Mouse (Mus musculus): ENCODE data around the gene Tmem135.
"Not testable (repeated sequence)": the region's sequence is repeated elsewhere in the genome, so short reads cannot be mapped to it uniquely, and the experiment has no call there.

Tmem135 gene

DNA sequence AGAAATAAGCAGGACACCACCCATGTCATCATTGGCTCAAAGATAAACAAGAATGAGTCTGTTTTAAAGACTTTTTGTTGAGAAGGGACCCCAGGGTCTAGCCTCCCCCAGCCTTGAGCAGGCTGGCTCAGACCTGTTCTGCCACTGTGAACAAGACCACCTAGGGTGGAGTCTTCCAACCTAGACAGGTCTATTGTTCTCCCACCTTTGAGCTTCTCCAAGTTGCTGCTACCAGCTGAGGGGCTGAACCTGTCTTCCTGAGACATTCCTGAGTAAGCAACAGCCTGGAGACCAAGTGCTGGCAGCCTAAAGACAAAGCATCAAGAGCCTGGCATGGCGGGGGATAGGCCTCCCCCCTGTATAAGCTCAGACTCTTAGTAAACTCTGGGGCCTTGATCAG is 86.9 kb downstream of the Tmem135 start:
- not testable (repeated sequence) for DNase-seq

DNA sequence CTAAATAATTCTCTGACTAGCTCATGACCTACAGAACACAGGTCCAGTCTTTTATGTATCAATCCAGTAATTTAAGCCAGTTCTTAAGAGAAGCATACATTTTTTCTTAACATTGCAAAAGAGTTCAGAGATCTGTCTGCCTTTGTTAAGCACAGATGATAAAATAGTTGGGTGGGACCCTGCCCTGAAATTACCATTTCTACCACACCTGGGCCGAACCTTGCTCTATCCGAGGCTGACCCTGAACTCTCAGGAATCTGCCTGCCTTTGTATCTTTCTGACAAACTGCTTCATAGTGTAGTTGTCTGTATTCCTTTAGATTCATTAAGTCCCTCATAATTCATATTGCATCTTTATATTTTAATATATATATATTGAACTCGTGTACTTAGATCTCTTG is 87.9 kb downstream of the Tmem135 start:
- no peak for DNase-seq

DNA sequence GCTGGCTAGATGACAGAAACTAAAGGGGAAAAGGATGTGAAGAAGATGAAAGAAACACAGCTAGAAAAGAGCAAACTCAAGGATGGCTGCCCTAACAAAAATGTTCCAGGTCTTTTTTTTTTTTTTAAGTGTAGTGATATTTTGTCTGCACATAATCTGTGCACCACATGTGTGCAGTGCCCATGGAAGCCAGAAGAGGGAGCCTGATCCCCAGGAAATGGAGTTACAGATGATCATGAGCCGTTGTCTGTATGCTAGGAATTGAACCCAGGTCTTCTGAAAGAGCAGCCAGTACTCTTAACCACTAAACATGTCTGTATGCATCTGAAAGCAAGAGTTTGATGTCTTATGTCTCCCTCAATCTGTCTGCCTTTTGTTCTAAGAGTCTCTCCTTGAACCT is 92.5 kb downstream of the Tmem135 start:
- no peak for DNase-seq

DNA sequence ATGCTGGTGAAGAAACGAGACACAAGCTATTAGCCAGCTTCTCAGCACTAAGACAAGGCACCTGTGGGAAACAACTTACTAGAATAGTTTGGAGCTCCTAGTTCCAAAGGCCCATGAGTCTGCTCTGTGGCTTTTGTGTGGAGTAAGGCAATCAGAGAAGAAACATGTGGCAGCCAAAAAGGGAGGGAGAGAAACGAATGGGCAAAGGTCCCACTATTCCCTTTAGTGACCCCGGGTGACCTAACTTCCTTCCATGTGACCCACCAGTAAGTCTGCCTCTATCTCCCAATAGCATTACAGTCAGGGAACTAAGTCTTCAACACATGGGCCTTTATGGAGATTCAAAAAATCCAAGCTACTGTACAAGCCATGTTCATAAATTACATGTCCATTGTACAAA is 95.1 kb downstream of the Tmem135 start:
- DNase-seq: no peak

DNA sequence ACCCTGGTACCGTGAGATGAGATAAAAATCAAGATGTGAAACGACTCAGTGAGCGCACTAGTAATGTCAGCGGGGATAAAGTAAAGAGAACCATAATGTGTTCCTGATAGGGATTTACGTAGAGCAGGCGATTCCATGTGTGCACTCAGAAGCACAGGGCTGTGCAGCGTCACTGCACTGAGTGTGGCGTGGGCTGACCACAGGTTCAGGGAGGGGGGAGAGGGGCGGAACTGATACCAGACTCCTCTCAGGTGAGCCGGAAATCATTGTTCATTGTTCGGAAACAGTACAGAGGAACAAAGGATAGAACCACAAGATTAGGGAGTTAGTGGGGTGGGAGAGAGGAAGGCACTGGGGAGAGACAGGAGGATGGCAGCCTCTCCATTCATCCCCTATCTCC is 95.8 kb downstream of the Tmem135 start:
- DNase-seq: no peak

DNA sequence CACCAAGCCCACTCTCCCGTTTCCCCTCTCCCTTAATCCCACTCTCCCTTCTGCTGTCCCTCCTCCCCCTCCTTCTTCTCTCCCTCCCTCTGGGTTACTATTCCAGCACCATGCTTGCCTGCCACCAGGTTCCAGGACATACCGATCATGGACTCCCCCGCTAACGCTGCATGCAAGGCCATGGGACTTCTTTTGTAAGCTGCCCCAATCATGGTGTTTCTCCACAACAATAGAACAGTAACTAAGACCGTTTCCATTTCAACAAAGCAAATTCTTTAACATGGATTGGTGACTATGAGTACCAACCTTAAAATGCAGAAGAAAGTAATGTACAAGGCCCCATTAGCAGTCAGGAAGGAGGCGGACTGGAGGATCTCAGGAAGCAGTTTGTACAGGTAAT is 97.2 kb downstream of the Tmem135 start:
- DNase-seq: no peak

DNA sequence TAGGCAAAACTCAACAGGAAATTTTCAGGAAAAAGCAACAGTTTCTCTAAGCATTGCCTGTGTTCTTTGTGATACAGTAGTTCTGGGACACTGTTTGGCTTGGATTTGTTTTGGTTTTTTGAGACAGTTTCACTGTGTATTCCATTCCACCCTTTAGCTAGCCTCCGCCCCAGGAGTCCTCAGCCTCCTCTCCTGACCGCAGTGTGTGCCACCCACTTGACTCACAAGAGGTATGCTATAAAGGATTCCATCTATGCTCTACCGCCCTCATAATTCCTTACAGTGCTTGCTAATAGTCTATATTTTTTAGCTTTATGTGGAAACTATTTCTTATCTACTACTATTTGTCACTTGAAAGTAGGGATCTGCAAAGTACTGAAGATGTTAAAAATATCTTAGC is 99.1 kb downstream of the Tmem135 start:
- DNase-seq: no peak

DNA sequence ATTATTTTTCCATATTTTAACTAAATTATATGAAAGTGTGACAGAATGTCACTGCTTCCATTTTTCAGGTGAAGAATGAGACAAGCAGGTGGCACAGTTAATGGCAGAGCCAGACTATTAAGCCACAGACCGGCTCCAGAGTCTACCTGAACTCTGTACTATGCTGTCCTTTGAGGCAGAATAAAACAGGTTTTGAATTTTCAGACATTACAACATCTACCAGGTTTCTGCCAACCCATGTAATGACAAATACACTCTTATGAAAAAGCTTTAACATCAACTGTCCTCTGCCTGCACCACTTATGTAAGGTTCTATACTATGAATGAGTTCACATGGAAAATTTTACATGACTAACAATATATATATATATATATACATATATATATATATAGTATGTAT is 100.3 kb downstream of the Tmem135 start:
- no peak for DNase-seq

DNA sequence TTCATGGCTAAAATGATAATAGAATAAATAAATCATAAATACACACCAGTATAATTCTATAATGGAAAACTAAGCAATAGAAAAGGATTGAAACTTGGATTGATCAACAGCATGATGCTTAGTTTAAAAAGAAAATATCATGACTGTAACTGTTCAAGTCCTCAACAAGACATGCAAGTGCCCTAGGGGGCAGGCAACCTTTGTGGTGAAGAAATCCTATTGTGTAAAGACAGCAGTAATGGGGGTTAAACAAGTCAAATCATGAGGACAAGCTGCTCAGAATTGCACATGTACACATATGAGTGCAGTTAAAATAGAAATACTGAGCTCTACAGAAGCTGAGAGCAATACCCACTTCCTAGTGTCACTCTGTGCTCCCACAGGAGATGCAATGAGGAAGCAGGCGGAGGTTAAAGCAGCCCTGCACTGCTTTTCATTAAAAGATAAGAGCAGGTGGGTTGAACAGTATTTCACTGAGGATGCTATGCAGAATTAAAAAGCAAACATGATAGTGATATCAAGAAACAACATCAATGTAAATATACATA is 105.0 kb downstream of the Tmem135 start:
- DNase-seq: no peak

DNA sequence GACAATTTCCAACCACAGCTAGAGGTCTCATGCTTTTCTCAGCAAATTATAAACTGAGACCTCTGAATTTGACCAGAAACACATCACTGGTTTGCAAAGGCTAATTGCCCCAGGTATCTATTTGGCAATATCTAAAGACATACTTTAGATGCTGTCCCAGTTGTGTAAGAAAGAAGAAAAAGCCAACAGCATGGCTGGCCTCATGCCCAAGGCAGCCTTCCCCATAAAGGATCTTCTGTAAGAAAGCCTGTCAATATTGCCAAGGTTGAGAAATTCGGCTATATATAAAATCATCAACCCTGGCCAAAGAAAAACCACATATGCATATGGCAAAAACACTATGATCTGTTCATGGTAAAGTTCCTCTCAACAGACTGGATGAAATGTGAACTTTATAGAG is 107.1 kb downstream of the Tmem135 start:
- DNase-seq: no peak

DNA sequence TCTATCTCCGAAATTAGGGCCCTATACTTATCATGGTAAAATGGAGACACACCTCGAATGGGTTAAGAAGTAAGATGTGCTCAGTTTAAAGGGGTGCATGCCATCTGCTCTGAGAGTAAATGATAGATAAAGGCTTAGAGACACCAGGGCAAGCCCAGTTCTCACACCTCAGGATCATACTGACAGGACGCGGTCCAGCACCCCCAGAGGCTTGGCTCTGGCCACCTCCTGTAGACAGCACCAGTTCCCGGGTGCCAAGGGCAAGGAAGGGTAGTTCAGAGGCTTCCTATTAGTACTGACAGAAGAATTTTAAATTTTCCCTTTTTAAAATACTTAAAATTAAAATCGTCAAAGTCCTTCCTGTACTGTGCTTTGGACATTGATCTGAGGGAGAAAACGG is 121.4 kb downstream of the Tmem135 start:
- peak; percentile 33 to 42 for DNase-seq

DNA sequence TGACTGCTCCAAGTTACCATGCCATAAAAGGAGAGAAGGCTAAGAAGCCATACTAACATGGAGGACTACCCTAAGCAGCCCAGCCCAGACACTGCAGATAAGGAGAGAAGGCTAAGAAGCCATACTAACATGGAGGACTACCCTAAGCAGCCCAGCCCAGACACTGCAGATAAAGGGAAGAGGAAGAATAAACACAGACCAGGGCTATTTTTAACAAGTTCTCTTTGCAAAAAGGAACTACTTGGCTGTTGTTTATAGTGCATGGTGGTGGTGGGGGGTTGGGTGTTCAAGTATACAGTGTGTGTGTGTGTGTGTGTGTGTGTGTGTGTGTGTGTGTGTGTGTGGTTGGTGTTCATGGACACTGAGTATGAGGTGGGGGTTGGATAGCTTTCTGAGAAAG is 133.6 kb downstream of the Tmem135 start:
- not testable (repeated sequence) for DNase-seq

DNA sequence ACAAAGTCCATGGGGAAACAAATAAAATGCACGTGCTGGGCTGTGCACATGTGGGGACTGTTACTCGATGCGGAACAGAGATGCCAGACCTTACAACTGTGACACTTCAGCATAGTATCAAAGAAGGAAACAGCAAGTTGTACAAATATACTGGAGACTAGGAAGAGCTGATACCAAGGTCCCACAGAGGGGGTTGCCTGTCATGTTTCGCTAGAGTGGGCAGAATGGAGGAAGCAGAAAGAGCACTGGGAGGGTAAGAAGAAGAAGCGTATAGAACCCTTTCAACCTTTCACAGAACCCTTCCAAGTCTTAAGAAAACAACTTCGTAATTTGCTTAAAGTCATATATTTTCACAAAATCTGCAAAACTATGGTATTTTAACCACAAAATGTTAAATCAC is 134.2 kb downstream of the Tmem135 start:
- no peak for DNase-seq

DNA sequence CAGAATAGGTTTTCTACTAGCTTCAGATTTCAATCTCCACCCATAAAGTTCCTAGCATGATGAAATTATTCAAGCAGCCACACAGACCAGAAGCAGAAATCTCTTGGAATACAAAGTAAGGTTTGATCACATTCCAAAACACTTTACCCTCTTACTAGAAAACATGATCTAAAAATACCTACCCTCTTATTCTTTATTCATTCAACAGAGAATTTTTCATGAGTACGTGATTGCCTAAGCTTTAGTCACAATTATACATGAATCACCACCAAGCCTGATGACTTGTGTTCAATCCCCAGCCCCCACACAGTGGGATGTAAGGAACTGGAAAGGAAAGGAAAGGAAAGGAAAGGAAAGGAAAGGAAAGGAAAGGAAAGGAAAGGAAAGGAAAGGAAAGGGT is 136.5 kb downstream of the Tmem135 start:
- DNase-seq: no peak

DNA sequence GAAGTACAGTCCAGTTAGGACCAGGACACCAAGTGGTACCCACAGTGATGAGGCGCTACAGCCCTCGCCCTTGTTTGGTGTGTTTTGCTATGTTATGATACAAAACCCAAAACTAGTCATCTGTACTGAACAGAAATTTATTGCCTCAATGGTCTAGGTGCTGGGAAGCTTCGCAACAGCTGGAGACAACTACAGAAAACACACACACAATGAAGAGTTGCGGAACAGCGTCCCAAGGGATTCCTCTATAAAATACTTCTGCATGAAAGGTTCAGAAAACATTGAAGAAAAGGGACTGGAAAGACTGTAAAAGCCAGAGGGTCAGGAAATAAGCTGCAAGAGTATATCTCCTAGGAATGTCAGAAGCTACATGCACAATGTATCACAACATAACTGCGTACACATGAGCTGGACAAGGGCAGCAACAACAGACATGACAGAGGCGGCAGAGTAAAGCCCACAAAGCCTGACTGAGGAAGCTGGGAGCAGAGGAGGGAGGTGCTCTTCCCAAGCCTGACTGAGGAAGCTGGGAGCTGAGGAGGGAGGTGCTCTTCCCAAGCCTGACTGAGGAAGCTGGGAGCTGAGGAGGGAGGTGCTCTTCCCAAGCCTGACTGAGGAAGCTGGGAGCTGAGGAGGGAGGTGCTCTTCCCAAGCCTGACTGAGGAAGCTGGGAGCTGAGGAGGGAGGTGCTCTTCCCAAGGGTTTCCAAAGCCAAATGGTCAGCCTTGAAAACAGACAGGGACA is 137.8 kb downstream of the Tmem135 start:
- DNase-seq: no peak

DNA sequence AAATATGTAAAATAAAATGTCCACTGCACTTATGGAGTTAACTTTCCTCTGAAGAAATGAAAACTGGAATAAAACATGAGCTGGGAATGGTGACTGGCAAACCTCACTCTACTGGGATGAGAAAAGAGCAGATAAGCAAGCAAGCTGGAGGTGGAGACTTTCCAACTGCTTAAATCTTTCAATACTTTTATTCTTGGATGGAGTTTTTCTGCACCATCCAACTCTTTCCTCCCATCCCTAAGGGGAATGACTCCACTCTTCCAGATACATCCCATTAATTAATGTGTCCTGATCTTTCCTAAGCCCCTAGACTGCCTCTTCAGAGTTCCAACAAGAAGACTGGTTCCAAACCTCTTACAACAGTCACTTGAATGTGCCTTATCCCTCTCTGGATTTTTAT is 143.1 kb downstream of the Tmem135 start:
- DNase-seq: no peak

DNA sequence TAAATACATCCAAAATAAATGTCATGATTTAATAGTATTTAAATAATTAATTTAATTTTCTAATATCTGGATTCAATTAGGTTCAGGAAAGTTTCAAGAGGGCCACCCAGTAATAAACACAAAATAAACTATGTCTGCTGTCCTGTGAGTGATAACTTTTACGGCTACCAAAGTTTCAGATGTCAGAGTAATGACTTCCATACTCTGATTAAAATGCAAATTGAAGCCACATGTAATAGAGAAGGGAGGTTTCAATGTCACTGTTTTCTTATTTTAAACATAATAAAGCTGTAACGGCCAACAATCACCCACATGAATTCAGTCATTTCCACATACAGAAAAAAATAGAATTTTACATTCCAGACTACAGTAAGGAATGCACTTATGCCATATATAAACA is 145.2 kb downstream of the Tmem135 start:
- no peak for DNase-seq

DNA sequence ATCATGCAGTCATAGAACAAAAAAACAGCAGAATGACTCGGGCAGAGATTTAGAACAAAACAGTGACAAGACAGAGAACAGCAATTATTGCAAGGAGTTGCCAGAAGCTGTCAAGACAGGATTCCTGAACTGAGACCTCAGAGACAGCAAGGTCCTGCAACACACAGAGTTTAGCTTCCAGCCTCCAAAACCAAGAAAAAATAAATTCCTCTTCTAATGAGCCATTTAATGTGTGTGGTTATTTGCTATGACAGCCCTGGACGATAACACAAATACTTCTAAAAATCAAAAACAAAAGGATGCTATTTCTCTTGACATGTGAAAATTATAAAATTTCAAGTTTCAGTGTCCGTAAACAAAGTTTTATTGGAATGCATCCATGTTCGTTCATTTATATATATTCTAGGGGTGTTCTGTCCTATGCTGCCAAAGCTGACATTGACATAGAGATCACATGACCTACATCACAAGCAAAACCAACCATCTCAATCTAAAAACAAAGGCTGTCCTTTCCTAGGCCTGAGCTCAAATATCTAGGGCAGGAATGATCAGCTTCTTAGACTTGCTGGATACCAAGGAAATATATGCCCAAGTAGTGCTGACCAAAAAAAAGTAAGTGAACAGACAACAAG is 146.0 kb downstream of the Tmem135 start:
- DNase-seq: no peak

DNA sequence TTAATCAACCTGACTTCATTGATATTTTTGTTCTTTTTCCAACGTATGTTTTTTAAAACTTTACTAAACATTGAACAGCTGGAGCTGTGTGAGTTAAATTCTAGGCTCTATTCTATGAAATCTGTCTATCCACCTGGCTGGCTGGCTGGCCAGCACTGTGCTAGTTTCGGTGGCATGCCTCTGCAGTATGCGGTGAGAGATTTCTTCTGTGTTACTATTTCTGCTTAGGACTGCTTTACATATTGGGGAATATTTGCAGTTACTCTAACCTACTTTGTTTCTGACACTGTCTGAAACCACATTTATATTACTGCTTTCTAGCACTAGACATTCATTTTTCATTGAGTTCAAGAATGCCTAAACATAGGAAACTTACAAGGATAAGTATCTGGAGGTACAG is 150.2 kb downstream of the Tmem135 start:
- DNase-seq: no peak

DNA sequence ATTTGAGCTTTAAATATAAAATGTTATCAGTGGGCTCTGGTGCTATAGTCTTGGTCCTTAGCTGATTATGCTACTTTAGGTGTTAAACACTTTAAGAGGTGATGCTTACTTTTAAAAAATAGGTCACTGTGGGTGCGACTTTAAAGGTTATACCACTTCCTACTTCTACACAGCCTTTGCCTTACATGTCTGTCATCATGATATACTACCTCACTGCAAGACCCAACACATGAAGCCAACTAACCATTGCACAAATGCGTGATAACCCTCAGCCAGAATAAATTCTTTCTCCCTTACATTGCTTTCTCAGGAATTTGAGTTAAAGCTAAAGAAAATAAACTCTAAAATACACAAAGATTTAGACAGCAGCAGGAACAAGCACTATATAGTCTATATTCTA is 150.7 kb downstream of the Tmem135 start:
- no peak for DNase-seq

DNA sequence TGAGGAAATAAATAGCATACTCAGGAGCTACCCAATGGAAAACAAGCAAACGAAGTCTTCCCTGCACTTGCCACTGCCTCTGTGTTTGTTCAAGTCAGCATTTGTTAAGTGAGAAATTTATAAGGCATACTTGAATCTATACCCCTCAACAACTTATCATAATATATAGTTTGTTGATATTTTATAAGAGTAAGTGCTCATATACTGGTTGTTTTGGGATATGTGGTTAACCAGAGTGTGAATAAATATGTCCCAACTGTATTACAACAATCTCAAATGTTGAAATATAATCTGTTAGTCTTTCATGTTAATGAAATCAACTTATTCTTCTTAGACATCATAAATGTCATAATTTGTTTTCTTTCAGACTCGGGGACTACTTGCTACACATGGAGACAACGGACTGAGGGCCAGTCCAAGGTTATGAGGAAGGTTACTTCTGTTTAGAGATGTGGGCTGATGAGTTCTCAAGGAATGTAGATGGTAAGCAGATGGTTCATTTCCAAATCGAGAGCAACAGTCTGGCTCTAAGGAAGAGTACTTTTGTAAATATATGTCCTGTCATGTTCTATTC is 152.1 kb downstream of the Tmem135 start:
- no peak for DNase-seq

DNA sequence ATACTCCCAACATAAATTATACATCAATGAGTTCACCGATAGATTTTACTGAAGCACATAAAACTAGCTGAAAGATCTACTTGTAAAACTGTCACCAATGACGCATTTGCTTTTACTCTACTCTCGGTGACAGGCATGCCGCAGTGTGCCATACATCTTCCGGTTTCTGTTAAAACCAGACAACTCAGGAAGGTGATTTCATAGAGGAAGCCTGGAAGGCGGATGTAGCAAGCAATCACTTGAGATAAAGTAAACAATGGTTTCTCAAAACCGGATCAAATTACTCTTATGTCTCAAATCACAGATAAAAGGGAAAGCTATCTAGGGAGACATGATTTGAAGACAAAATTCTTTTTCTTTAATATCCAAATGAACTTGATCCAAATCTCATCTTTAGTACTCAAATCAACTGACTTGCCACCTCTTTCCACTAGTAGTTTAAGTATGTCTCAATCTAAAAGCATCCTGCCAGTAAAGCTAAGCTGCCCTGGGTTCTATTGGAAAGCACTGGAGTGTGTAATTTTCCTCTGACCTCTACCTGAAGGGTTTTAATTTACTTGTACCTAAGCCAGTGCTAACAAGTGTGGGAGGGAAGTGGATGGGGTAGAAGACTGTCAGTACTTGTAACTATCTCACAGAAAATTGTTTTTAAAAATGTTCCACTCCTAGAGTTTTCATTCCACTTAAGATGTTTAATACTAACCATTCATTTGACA is 155.7 kb downstream of the Tmem135 start:
- no peak for DNase-seq

DNA sequence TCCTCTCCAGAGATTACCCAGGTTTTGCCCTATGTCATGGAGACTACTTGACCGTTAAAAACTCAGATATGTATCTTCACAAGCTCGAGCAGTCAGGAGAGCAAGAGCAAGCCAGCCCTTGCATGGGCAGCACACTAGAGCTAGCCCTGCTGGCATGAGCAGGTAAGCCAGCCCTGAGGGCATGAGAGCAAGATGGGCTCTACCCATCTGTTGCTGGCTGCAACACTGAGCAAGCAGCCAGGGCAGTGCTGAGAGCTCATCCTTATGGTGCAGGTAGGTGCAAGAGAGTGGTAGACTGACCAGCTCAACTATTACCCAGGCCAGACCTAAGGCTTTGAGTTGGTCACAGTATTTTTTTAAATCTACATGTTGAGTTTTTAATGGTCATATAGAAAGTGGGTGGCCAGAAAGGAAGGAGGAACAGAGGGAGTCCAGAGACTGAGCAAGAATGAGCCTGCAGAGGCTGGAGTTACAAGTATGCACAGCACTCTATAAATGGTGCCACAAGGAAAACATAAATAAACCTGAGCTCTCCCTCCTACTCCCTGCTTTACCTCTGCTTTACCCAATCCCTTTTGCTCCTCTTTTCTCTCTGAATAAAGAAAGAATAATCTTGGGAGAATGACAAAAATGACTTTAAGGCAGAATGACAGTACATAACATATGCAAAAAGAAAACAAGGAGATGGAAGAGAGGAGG is 156.9 kb downstream of the Tmem135 start:
- peak in 1 of 2 experiments; percentile 24 for DNase-seq
